Mouse (Mus musculus) small intestine, adult 2 months (tissue): ENCODE data around the gene Ngly1. TPM values are rescaled to one million over a fixed set of nuclear protein-coding genes. Genes with fewer than 3 reads are reported as not detected.

ENCODE experiments used
- H3K27ac ChIP-seq: fragments of 200-500 bp; 2 replicates; pipeline ENCODE4 v1.5.1; 2012; ENCODE audit warnings: low read depth, low read length, control low read depth, inconsistent platforms; ENCODE audit not compliant: insufficient read depth
- H3K27me3 ChIP-seq: fragments of 200-500 bp; 2 replicates; pipeline ENCODE4 v1.6.1; 2012; ENCODE audit warnings: mild to moderate bottlenecking, moderate library complexity, low read length, inconsistent platforms; ENCODE audit not compliant: control insufficient read depth, insufficient read depth
- H3K36me3 ChIP-seq: fragments of 200-500 bp; 2 replicates; pipeline ENCODE4 v1.6.1; 2012; ENCODE audit warnings: mild to moderate bottlenecking, low read length, control low read depth, inconsistent platforms; ENCODE audit not compliant: control insufficient read depth, insufficient read depth
- H3K4me1 ChIP-seq: fragments of 200-500 bp; 2 replicates; pipeline ENCODE4 v1.6.1; 2012; ENCODE audit warnings: low read length, inconsistent platforms, mixed read lengths; ENCODE audit not compliant: control insufficient read depth, insufficient read depth, insufficient read length
- H3K4me3 ChIP-seq: fragments of 200-500 bp; 2 replicates; pipeline ENCODE4 v1.5.1; 2012; ENCODE audit warnings: low read depth, mild to moderate bottlenecking, control low read depth, inconsistent platforms, low read length, moderate library complexity
- CTCF ChIP-seq: fragments of 200-500 bp; IDR thresholded peaks from 2 replicates; pipeline ENCODE4 v1.5.1; 2012; ENCODE audit warnings: low read depth, mild to moderate bottlenecking, control low read depth, inconsistent platforms, low read length, moderate library complexity, mixed read lengths; ENCODE audit not compliant: insufficient replicate concordance, insufficient read length; ENCODE audit errors: extremely low read depth
- POLR2A ChIP-seq: fragments of 200-500 bp; IDR thresholded peaks from 2 replicates; pipeline ENCODE4 v1.6.1; 2012; ENCODE audit warnings: low read depth, mild to moderate bottlenecking, control low read depth, inconsistent platforms, low read length, moderate library complexity
- WGBS: fragments of 180-500 bp; shearing (Covaris S2); methylation state at CpG from one replicate; pipeline ENCODE4 v1.1.7; 2018; 5-methylcytosine and 5-hydroxymethylcytosine counted together
- polyA plus RNA-seq: library from polyadenylated mRNA; depleted of rRNA; stranded (reverse); fragments of >200 nt; gene quantifications from 2 replicates; pipeline ENCODE4 v1.2.3, GENCODE M21; 2012

Gene Ngly1
- polyA plus RNA-seq, 1 experiment = 23.4 TPM

DNA sequence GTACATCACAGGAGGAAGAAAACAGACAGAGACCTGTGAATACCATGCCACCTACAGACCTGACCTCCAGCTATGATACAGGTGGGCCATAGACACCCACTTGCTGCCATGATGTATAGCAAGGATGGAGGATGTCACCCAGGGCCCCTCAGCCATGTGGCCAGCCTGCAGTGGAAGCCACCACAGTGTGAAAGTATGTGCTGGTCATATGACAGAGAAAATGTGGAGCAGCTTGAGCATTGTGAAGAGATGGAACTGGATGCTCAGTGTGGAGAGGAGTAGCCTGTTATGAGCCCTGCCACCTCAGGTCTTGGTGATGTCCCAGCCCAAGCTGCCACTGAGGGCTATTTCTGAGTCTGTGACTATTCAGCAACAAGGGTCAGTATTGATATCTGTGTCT, 18.5 kb upstream of the Ngly1 start:
- TF ChIP-seq POLR2A = no peak
- no peak for TF ChIP-seq CTCF
- Histone ChIP-seq H3K4me1 (no peaks in the 10 kb centered on the region), H3K36me3 (no peaks in the 10 kb centered on the region), H3K4me3 (no peak overlapping the region), H3K27ac (no peak overlapping the region), H3K27me3 (no peaks in the 10 kb centered on the region; the same call in 1 of the 2 replicates)

GRCm38 (mm10) chr14:16233515-16233914, 15.6 kb upstream of the Ngly1 start:
- Histone ChIP-seq H3K27me3 (no peaks in the 10 kb centered on the region), H3K27ac (no peak overlapping the region), H3K4me1 (no peaks in the 10 kb centered on the region), H3K4me3 (no peak overlapping the region), H3K36me3 (no peaks in the 10 kb centered on the region)
- WGBS = 56% methylated on average over 1 of the region's 1 CpGs
- no peak for TF ChIP-seq POLR2A
- no peak for TF ChIP-seq CTCF

GRCm38 (mm10) chr14:16236466-16236865, 12.6 kb upstream of the Ngly1 start:
- WGBS = 73% methylated on average over 3 of the region's 3 CpGs
- TF ChIP-seq POLR2A (no peak), CTCF (no peak)
- H3K4me3 ChIP-seq = no peak overlapping the region
- no peak overlapping the region for H3K27ac ChIP-seq
- no peaks in the 10 kb centered on the region for H3K4me1 ChIP-seq
- no peaks in the 10 kb centered on the region for H3K27me3 ChIP-seq
- H3K36me3 ChIP-seq = peaks cover 4% of the 10 kb centered on the region; the same call in 1 of the 2 replicates

GRCm38 (mm10) chr14:16242193-16242815, 6.8 kb upstream of the Ngly1 start:
- TF ChIP-seq CTCF = no peak
- TF ChIP-seq POLR2A = no peak
- H3K36me3 ChIP-seq = peaks cover 4% of the 10 kb centered on the region; the same call in 1 of the 2 replicates
- no peak overlapping the region for H3K27ac ChIP-seq
- H3K27me3 ChIP-seq = no peaks in the 10 kb centered on the region
- no peak overlapping the region for H3K4me3 ChIP-seq
- WGBS = 86% methylated on average over 10 of the region's 10 CpGs
- peaks cover 5% of the 10 kb centered on the region; the same call in 1 of the 2 replicates for H3K4me1 ChIP-seq

DNA sequence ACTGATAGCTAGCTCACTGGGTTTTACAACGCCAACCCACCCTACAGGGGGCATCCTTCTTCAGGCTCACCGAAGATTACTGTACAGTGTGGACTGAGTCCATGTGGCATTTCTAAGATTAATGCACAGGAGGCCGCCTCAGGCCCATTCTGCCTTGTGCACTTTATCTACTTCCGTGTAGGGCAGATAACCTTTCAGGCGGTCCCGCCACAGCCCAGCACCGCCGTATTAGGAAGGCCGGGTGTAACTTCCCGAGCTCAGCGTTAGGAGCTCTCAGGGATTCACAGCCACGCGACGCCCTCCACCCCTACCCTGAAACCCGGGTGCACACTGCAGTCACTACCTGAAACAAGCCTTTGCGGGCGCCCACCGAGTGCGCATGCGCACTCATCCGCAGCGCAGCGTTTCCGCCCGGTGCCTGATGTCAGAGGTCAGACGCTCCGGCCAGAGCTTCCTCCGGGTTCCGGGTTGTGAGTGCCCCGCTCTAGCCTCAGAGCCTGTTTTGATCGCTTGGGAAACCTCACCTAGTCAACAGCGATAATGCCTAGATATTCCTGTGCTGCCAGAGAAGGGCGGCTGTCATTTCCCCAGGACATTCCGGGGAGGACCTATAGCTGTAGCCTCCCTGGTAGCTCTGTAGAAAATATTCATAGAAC, 6.0 kb upstream of the Ngly1 start:
- TF ChIP-seq CTCF (0 out of 2 replicates have a peak, but pooled peaks have one; percentile 10), POLR2A (peak; percentile 66)
- H3K36me3 ChIP-seq = peaks cover 4% of the 10 kb centered on the region; the same call in 1 of the 2 replicates
- H3K4me1 ChIP-seq = peaks cover 5% of the 10 kb centered on the region; the same call in 1 of the 2 replicates
- H3K27ac ChIP-seq = peak overlapping the region; percentile 92
- H3K27me3 ChIP-seq = no peaks in the 10 kb centered on the region
- under 1% methylated on average over 34 of the region's 34 CpGs for WGBS
- peak overlapping the region; percentile 85 for H3K4me3 ChIP-seq

DNA sequence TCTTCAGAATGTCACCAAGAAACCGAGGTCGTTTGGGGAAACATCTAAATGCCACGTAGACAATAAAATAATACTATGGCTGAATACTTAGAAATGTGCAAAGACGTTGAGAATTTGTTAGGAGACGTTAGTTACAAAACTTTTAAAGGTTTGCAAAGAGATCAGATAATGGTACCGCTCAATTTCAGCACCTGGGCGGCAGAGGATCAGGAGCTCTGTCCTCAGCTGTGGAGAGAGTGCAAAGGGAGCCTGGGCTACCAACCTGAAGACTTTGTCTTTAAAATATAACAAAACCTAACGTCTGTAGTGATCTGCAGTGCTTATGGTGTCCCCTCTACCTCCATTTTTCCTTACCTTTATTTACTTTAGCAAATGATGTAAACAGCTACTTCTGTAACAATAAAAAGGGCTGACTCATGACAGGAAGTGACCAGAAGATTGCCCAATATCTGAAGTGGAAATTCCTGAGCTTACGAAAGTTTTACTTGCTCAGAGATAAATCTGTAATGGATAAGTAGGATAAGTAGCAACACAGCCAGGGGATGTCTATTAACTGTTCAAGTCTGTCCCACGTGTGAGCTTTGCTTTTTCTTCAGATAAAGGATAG, 5.4 kb upstream of the Ngly1 start:
- Histone ChIP-seq H3K27ac (peak overlapping the region; percentile 92), H3K4me1 (peaks cover 7% of the 10 kb centered on the region; the same call in 1 of the 2 replicates), H3K4me3 (peak overlapping the region; percentile 85), H3K36me3 (peaks cover 4% of the 10 kb centered on the region; the same call in 1 of the 2 replicates), H3K27me3 (no peaks in the 10 kb centered on the region)
- WGBS = 2% methylated on average over 10 of the region's 10 CpGs
- TF ChIP-seq POLR2A (no peak), CTCF (no peak)

- 59% methylated on average over 2 of the region's 2 CpGs for WGBS
- no peak for TF ChIP-seq POLR2A
- no peak for TF ChIP-seq CTCF
- peaks cover 7% of the 10 kb centered on the region; the same call in 1 of the 2 replicates for H3K4me1 ChIP-seq
- peaks cover 4% of the 10 kb centered on the region; the same call in 1 of the 2 replicates for H3K36me3 ChIP-seq
- H3K4me3 ChIP-seq = no peak overlapping the region
- H3K27ac ChIP-seq = no peak overlapping the region
- H3K27me3 ChIP-seq = no peaks in the 10 kb centered on the region
These were observed 4.7 kb upstream of the Ngly1 start for GRCm38 (mm10) chr14:16244370-16244769.
